Mouse (Mus musculus) brain, embryonic 14.5 days (tissue): ENCODE data around the gene Nectin4.

Experiments used
- CTCF ChIP-seq: fragments of 200-500 bp; IDR thresholded peaks from 2 replicates; pipeline ENCODE4 v1.5.1; 2012; ENCODE audit warnings: inconsistent platforms, mild to moderate bottlenecking, moderate library complexity, borderline replicate concordance; ENCODE audit not compliant: insufficient read depth, insufficient read length; ENCODE audit errors: extremely low read depth
- POLR2A ChIP-seq: fragments of 200-500 bp; IDR thresholded peaks from 2 replicates; pipeline ENCODE4 v1.6.1; 2012; ENCODE audit warnings: mild to moderate bottlenecking, inconsistent platforms, borderline replicate concordance; ENCODE audit not compliant: poor library complexity, insufficient read depth, insufficient read length, severe bottlenecking; ENCODE audit errors: extremely low read depth

- TF ChIP-seq CTCF (no peak), POLR2A (no peak)
Observed at GRCm38 (mm10) chr1:171342262-171343207, 27.4 kb upstream of the Nectin4 start.
